Mouse (Mus musculus): Measurements from ENCODE around the gene Oma1.

DNA sequence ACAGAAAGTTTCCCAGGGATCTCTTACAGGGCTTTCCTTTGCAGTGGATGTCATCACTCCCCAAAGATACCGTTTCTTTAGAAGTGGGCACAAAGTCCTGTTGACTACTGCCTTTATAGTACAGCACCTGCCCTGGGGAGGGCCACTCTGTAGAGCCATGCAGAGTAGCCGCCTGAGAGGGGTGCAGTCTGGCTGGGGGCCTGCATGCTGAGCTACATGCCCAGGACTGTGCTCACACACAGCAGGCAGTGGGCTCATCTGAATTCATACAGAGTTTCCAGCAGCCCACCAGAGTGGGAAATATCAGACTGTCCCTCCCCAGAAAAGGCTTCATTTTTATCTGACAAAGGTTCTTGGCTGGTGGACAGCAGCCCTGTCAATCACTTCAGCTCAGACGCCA lies 73.7 kb downstream of the Oma1 start:
- no peak for TF ChIP-seq POLR2A (IDR thresholded peaks at IDR 0.05; ENCODE audit: control insufficient read depth, extremely low read depth, insufficient read depth, low read length, poor library complexity)
- no peak for TF ChIP-seq CTCF (IDR thresholded peaks at IDR 0.05; ENCODE audit: borderline replicate concordance, control insufficient read depth, extremely low read depth, insufficient read depth, low read length, poor library complexity)
